Mouse (Mus musculus) T-helper 17 cell (primary cell): ENCODE data around the gene Omt2a.
"Not testable (repeated sequence)": the region's sequence is repeated elsewhere in the genome, so short reads cannot be mapped to it uniquely, and the experiment has no call there.

Source experiments
- in situ Hi-C, 2 experiments: fragments of 300-600 bp; cut with MboI, MseI; formaldehyde crosslinking; loops; 1 replicate in 1 of 2; 2 replicates in 1 of 2; pipeline ENCODE4 v1.15.1; 2025; ENCODE audit warnings: high pct_unique_total_duplicates in 2 of 2

Gene Omt2a

GRCm38 (mm10) chr9:78299143-78299542 lies 15.5 kb downstream of the Omt2a start:
- in situ Hi-C loops, result loop anchor here in 1 of 2 experiments (5.0 kb wide), 1 partner anchor 38 kb away; no protein-coding TSS in a partner anchor

GRCm38 (mm10) chr9:78298232-78298631 lies 16.4 kb downstream of the Omt2a start:
- in situ Hi-C loops, result loop anchor here in 1 of 2 experiments (5.0 kb wide), 1 partner anchor 39 kb away; no protein-coding TSS in a partner anchor

DNA sequence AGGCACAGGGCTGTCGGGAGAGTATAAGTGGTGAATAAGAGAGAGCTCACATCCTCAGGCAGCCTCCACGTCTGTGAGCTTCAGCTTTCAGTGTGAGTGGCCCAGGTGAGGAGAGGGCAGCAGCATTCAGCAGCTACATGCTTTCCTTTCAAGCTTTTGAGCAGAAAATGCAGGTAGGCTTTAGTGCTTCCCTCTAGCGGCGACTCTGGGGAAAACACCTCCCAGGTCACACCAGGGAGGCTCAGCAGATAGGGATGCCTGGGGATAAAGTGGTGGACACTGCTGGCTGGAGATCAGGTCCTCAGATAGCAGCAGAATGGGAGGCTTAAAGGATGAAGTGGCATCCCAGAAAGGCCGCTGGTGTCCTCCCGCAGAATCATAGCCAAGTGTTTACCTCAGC lies 18.5 kb downstream of the Omt2a start:
- in situ Hi-C loops, result loop anchor here in 1 of 2 experiments (5.0 kb wide), 1 partner anchor 41 kb away; no protein-coding TSS in a partner anchor

GRCm38 (mm10) chr9:78294781-78295180 lies 19.8 kb downstream of the Omt2a start:
- in situ Hi-C loops, result loop anchor here (5.0 kb wide), 2 partner anchors 43 to 53 kb away; no protein-coding TSS in a partner anchor

- in situ Hi-C loops, result loop anchor here in 1 of 2 experiments (5.0 kb wide), 1 partner anchor 54 kb away; no protein-coding TSS in a partner anchor
These were observed 20.9 kb downstream of the Omt2a start for GRCm38 (mm10) chr9:78293683-78294082.

- in situ Hi-C loops, result loop anchor here in 1 of 2 experiments (5.0 kb wide), 1 partner anchor 55 kb away; no protein-coding TSS in a partner anchor
These were observed 22.1 kb downstream of the Omt2a start for GRCm38 (mm10) chr9:78292462-78292861.

DNA sequence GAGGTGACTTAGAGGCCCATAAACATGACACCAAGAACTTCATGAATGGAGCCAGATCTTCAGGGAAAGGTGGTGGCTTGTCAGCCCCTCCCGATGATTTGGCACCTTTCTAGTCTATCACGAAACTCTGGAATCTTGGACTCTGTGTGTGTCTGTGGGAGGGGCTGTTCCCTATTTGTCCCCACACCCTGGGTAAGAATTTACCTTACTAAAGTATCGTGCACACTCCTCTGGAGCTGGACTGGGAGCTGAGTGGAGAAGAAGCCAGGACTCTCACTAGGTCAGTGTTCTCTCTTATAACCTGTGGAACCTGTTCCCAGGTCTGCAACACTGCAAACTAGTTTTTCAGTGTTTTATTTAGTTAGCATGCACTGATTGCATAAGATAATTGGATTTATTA lies 24.9 kb downstream of the Omt2a start, which contains the start of gene Gm10639:
Gene Gm10639, plus strand, starts transcription at position 201 of the 400 bp plus-strand sequence.
- in situ Hi-C loops, result loop anchor here in 1 of 2 experiments (5.0 kb wide), 1 partner anchor 58 kb away; no protein-coding TSS in a partner anchor

GRCm38 (mm10) chr9:78289063-78289462 lies 25.5 kb downstream of the Omt2a start:
- in situ Hi-C loops, result not testable (repeated sequence)

DNA sequence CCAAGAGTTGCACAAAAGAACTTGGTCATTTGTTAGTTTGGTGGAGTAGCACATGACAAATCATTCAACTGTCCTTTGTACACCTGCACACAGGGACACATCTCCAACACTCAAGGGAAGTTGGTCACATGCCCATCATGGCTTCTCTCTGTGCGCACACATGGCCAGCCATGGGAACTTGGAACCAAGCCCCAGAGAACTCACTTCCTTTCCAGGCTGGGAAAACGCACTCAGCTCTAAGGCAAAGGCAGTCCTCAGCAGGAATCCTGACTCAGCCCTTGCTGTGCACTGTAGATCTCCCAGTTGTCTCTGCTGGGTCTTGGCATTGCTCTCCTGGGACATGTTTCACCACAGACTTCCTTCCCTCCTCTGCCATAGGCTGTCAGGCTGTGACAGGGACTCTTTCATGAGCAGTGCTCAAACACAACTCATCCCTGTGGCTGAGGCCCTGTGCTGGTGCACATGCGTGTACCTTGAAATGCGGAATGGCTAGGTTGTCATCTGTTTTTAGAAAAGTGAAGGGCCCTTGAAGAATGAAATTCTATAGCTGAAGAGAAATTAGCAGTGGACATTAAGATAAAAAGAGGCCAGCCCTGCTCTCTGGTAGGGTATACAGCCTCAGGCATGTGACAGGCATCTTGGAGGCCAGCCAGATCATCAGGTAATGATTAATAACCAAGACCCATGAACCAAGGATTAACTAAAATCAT lies 32.4 kb downstream of the Omt2a start:
- in situ Hi-C loops, result not testable (repeated sequence)

GRCm38 (mm10) chr9:78270945-78271344 lies 43.7 kb downstream of the Omt2a start:
- in situ Hi-C loops, result not testable (repeated sequence)
